In the genomic region with DNA sequence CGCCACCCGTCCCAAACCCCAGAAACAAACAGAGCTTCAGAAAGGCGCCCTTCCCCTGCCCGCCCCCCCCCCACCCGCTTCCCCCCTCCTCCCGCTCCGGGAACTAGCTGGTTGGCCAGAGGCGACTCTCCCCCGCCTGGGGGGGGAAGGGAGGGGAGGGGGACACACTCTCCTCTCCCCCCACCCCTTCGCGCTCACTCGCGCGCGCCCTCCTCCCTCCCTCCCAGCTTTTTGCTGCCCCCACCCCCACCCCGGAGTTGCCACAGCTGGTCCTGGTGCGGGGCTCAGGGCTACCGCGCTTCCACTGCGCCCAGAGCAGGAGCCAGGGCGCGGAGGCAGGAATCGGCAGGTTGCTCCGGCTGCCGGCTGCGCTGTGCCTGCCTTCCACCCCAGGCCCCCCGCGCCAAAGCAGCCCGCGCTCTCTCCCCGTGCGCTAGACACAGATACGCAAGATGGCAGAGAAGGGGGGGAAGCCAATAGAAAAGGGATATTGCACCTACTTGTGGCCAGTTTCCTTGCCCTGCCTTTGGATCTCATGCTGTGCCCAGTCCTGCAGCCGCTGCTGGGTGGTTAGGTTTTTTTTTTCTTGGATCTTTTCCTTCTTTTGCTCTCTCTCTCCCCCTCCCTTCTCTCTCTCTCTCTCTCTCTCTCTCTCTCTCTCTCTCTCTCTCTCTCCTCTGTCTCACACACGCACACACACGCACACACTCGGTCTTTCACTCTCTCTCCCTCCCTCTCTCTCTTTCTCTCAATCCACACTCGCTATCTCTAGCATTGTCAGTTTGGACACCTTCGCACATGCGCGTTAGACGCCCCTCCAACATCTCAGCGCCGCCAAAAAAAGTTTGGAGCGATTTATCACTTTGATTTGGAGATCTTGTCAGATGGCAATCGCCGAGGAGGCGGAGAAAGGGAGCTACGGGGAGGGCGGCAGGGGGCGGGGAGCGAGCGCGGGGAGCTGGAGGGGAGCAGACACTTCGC, we compare ENCODE assay signal across 9 mouse cellular contexts. TPM values are rescaled to one million over a fixed set of nuclear protein-coding genes. Genes with fewer than 3 reads are reported as not detected.
DNase-seq lines count a peak whose midpoint lies in the region; ATAC-seq lines count a peak whose summit lies in the region.
"Had no signal": no experiment of that assay in that cellular context is flagged by ENCODE, and none has a peak within 500 bp of the region (broad histone marks: within the 10 kb centered on the region; RNA-seq: fewer than 3 reads in every experiment).

No protein-coding gene starts in this region.

- peak; percentile 24 for DNase-seq in gastrocnemius, postnatal 14 days
- DNase-seq in gastrocnemius, adult 8-10 months (ENCODE audit: low spot score in 2 of 2): no peak
- peak; percentile 38 for DNase-seq in heart, postnatal 25 days (ENCODE audit: low spot score)
- peak; percentile 68 to 78 for DNase-seq in kidney, postnatal 36 days
- peak; percentile 77 for DNase-seq in mesoderm, embryonic 11.5 days (ENCODE audit: low read depth, low spot score)
- no peak for DNase-seq in MN1 (ENCODE audit: low spot score)

- H3K9ac ChIP-seq in embryonic facial prominence, embryonic 15.5 days: peak overlapping the region; percentile 26; the same call in 1 of the 2 replicates

- H3K4me3 ChIP-seq in embryonic facial prominence, embryonic 15.5 days (replicated peaks): peak overlapping the region; percentile 55

- peak overlapping the region; percentile 68 for H3K27ac ChIP-seq in embryonic facial prominence, embryonic 15.5 days (replicated peaks)

- H3K9me3 ChIP-seq in embryonic facial prominence, embryonic 15.5 days (replicated peaks): no peaks in the 10 kb centered on the region

- H3K4me1 ChIP-seq in embryonic facial prominence, embryonic 15.5 days: peaks cover 37% of the 10 kb centered on the region

- H3K4me2 ChIP-seq in embryonic facial prominence, embryonic 15.5 days (replicated peaks): peak overlapping the region; percentile 93

- H3K36me3 ChIP-seq in embryonic facial prominence, embryonic 15.5 days: no peaks in the 10 kb centered on the region
- H3K36me3 ChIP-seq: G1E had no signal

- WGBS in embryonic facial prominence, embryonic 15.5 days: under 1% methylated on average over 38 of the region's 55 CpGs

- ATAC-seq in embryonic facial prominence, embryonic 15.5 days (ENCODE audit: insufficient number of reproducible peaks, low FRiP score, low TSS enrichment, low read depth): peak; percentile 36; the same call in 1 of the 2 replicates
- no peak for ATAC-seq in megakaryocyte-erythroid progenitor cell, adult 5-6 weeks (replicated peaks; ENCODE audit: low FRiP score, low TSS enrichment, poor library complexity, severe bottlenecking)

- H3K27me3 ChIP-seq in embryonic facial prominence, embryonic 15.5 days: peaks cover 81% of the 10 kb centered on the region

- intact Hi-C loops in gastrocnemius, postnatal 14 days (cut with DNase I; ENCODE audit: low total_unique reads): no loop called here
- intact Hi-C loops in heart, postnatal 25 days (cut with DNase I): loop anchor here (2.0 to 5.0 kb wide), 2 partner anchors 50 to 402 kb away; no protein-coding TSS in a partner anchor

RNA-seq across cellular contexts. Expression of gene Mecom, which starts 38.6 kb away (rescaled TPM):
- total RNA-seq in gastrocnemius, postnatal 14 days (2021): 10 to 100 TPM in 1 of 2 experiments, 1 to 10 TPM in 1; 9.8 to 12.2 TPM
- 1 to 10 TPM; 4.8 to 9.5 (median 6.8) TPM for total RNA-seq in gastrocnemius, adult 8-10 months (2022)
- 8.8 and 9.0 TPM in 2 replicates for polyA plus RNA-seq in embryonic facial prominence, embryonic 15.5 days (2015; fragmentation: Nextera tagmentation; extraction: Ambion mirVana)
- 10 to 100 TPM; 18.6 to 21.2 TPM for total RNA-seq in heart, postnatal 25 days (2021)
- 1.5 TPM in 1 of 2 replicates, not detected in the other for total RNA-seq in megakaryocyte-erythroid progenitor cell, adult 5-6 weeks (2014; fragmentation: Nextera tagmentation)
- 6.5 and 8.8 TPM in 2 replicates for total RNA-seq in megakaryocyte-erythroid progenitor cell, adult 5-6 weeks (2017)
- polyA plus RNA-seq: G1E had no signal

Comparison
In these comparisons a context has a peak if more than half of its experiments do, and no peak if none do; other contexts are left out.
1. DNase-seq: peak in gastrocnemius, postnatal 14 days (single experiment), heart, postnatal 25 days (single experiment), kidney, postnatal 36 days (2 of 2) and mesoderm, embryonic 11.5 days (single experiment); none in gastrocnemius, adult 8-10 months (0 of 2) and MN1 (single experiment).